Mouse (Mus musculus): ENCODE measurements around the gene Phpt1.

Gene Phpt1

DNA sequence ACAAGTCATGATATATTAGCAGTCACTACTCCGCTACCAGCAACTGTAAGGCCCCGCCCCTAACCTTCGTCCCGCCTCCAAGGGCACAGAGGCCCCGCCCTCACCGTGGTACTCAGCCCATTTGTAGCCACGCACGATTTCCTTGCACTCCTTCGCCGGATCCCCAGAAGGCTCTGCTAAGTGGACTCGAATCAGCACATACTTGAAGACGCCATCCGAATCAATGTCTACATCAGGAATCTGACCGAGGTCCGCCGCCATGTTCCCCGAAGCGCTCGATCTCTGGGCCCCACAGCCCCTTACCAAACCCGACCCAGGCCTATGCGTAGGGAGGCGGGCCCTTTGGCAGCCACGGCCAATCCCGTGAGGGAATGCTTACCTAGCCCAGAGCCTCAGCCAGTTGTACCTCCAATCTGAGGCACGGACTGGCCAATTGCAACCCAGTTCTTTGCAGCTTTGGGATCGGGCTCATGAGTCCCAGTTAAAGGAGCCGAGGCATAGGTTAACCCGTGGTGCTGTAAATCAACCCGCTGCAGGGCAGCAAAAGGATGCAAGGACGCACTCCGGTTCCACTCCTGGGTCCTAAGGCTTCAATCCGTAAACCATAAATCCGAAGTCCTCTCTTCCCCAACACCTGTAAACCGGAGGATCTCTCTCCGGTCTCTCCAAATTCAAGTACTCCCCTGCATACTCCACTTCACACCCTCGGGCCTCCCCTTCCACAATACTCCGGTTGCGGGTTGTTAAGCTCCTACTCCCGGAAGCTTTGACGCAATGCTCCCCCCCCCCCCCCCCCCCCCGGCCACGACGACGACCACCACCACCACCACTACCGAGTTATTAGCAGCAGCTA lies at the start of gene Phpt1, which contains the start of gene Mamdc4:
TSS of gene Phpt1 (minus strand) at position 646 of the 853 bp plus-strand sequence.
TSS of gene Mamdc4 (minus strand) at position 267 of the 853 bp plus-strand sequence.
- peak; percentile 96 for DNase-seq

- peak; percentile 68 for DNase-seq
Measured at GRCm38 (mm10) chr2:25621229-25622200, 46.5 kb upstream of the Phpt1 start, which contains the start of gene Tmem141. Gene Tmem141, minus strand, starts transcription at chr2:25622005.

DNA sequence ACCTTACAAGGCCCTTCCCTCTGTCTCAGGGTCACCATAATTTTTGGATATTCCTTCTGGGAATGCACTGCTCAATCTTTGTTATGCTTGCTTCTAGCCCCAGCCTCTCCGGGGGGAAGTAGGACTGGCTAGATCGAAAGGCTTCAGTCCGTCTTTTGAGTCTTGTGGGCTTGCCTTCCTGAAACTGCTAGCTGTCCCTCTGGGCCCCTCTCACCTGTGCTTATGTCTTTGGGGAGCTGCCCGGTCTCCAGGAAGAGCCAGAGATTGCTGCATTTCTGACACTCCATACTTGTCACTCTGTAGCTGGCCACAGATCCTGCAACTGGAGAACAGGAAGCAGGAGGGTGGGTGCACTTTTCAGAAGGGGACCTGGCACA lies 45.8 kb upstream of the Phpt1 start:
- DNase-seq: no peak

DNA sequence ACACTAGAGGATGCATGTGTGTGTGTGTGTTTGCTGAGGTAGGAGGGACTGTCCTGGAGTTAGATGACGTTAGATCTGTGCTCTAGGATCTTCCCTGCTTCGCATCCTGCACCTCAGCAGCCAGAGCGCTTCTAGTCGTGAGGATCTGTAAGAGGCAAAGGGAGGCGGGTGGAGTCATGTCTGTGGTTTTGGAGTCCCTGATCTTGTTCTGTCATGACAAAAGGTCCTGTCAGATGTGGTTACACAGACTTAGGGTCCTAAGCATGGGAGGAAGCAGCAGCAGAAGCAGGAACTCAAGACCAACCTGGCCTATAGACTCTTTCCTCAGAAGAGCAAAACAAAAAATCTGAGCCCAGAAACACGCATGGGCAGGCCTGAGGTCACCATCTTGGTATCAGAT lies 45.4 kb upstream of the Phpt1 start:
- peak; percentile 33 for DNase-seq

DNA sequence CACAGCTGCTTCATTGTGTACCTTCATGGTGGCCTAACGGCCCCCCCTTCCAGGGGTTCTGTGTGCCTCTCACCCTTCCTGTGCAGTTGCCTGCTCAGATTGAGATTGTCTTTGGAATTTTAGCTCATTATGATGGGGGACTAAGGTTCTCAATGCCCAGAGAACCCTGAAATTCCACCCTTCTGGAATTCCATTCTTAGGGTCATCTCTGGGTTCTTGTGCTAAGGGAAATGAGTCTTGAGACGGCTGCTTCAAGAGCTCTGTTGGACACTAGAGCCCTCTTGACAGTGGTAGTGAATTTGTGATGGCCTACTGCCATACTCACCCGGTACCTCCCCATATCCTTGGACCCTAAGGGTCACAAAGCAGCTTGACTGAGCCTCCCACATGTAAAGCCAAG lies 42.6 kb upstream of the Phpt1 start, which contains the start of gene Ccdc183:
TSS of gene Ccdc183 (minus strand) at position 101 of the 400 bp plus-strand sequence.
- no peak for DNase-seq

DNA sequence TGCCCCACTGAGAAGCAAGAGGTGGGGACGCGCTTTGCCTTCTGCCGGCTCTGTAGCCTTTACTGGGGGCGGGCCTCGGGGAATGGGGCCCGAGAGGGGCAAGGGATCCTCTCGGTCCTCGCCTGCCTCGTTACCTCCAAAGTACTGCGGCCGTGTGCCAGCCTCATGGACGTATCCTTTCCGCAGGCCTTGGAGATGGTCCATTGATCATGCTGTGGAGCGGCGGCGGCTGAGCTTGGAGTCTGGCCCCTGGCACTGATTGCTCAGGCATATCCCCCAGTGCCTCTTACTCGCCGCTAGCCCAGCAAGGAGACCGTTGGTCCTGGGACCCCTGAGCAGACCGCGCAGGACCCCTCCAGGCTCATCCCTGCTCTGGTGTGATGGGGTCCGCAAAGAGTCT lies 41.4 kb upstream of the Phpt1 start:
- no peak for DNase-seq

DNA sequence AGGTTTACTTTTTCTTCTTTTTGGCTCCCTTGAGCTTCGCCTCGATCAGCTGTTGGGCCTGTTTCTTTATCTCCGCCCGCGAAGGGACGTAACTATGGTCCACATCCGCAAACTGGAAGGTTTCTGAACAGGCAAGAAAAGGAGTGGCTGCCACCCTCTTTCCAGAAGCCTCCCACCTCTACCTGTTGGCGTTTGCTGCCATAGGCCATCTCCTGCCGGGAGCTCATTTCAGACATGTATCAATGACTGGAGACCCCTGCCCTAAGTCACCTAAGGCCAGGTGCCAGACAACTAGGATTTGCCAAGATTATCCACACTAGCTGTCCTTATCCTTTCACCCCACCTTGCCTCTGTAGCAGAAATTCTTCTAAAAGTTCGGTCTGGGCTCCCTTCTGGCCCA lies 33.6 kb upstream of the Phpt1 start:
- DNase-seq: no peak

GRCm38 (mm10) chr2:25607761-25608622 lies 33.0 kb upstream of the Phpt1 start, which contains the start of gene Rabl6:
Gene Rabl6, minus strand, starts transcription at chr2:25608521.
- peak; percentile 90 for DNase-seq

DNA sequence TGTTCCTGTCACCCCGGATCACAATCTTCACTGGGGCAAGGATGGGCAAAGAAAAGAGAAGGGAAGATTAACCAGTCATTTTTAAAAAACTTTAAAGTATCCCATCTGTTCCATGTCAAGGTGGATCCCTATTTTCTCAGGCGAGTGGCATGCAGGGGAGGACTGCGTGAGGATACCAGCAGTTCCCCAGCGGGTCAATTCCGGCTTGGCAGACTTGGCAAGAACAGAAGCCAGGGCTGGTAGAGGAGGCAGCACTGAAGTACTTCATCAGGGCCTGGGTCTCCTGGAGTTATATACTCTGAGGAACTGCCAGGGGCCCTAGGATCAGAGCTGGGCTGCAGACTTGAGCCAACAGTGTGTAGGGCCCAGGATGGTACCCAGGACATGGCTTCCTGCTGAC lies 27.5 kb upstream of the Phpt1 start:
- DNase-seq: no peak

DNA sequence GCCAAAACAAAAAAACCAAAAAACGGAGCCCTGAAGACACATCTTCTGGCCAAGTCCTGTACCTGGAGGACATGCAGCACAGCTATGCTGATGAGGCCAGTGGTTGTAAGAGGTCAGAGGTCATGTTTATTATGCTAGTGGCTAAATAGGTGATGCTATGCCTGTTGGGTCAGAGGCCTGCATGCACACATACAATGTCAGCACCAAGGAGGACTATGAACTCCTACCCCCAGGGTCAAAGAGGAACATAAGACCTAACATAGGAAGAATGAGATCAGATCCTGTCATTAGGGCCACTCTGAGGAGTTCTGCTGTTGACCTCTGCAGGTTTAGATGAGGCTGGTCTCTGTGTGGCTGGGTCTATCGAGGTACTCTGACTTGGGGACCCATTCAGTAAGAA lies 25.0 kb upstream of the Phpt1 start:
- DNase-seq: no peak

GRCm38 (mm10) chr2:25598749-25599148 lies 23.7 kb upstream of the Phpt1 start:
- DNase-seq: no peak

GRCm38 (mm10) chr2:25596765-25597510 lies 21.9 kb upstream of the Phpt1 start:
- no peak for DNase-seq

DNA sequence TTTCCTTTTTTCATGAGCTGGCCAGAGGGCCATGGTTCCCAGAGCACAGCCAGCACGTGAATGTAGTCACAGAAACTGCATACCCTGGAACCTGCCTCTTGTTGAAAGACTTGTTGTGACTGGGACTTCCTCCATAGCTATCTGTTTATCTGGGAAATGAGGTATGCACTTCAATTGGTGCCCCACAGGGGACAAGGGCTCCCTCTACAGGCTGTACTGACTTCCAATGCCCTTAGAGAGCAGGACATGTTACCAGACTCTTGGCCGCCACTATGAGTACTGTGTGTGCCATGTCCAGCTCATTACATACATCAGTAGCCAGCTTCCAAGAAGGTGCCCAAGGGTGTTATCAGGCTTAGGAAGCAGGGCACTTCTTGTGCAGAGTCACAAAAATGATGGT lies 16.8 kb upstream of the Phpt1 start:
- peak; percentile 57 for DNase-seq

- no peak for DNase-seq
Measured at GRCm38 (mm10) chr2:25588227-25588907, 13.3 kb upstream of the Phpt1 start.

DNA sequence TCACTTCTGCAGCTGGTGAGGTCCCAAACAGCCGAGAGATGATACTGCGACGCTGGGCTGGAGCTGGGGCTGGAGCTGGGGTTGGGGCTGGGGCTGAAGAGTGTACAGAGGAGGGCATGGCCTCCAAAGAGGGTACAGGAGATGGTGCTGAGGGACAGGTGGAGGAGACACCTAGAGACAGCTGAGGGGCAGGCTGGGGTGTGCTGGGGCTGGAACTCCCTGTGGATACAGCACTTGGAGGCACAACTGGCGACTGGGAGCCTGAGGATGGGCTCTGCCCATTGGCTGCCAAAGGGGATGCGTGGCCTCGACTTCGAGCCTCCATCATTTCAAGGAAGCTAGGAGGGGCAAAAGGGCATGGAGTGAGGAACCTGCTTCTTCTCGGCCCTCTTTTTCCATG lies 12.3 kb upstream of the Phpt1 start:
- no peak for DNase-seq

GRCm38 (mm10) chr2:25585601-25586000 lies 10.6 kb upstream of the Phpt1 start:
- DNase-seq: no peak

- no peak for DNase-seq
Measured at GRCm38 (mm10) chr2:25584856-25585255, 9.8 kb upstream of the Phpt1 start.

- DNase-seq: no peak
Measured at GRCm38 (mm10) chr2:25584152-25584551, 9.1 kb upstream of the Phpt1 start.

- no peak for DNase-seq
Measured at GRCm38 (mm10) chr2:25583571-25583970, 8.5 kb upstream of the Phpt1 start.

DNA sequence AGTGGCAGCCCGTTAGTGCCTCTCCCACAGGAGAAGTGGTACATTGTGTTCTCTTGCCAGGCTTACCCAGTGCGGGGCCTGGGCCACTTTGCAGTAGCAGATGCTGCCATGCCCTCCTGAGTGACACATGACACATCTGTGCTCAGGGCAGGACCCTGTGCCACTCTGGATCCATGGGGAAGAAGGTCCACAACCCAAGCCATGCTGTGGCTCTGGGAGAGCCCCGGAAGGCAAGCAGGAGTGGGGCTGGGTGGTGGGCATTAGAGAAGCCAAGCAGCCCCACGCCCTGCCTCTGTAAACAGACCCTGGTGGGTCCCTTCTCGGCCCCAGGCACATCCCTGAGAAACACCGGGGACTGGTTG lies 8.1 kb upstream of the Phpt1 start:
- no peak for DNase-seq

All from thymus, postnatal 14 days (tissue).